8 mouse cellular contexts compared by ENCODE assay signal in genomic region chr4:109407701-109408485, GRCm38 (mm10). TPM values are rescaled to one million over a fixed set of nuclear protein-coding genes. Genes with fewer than 3 reads are reported as not detected.
DNase-seq lines count a peak whose midpoint lies in the region; ATAC-seq lines count a peak whose summit lies in the region.

No protein-coding gene starts in this region.

- H3K4me3 ChIP-seq in kidney, embryonic 16.5 days (ENCODE audit: low read length): no peak overlapping the region
- peak overlapping the region; percentile 65; the same call in 1 of the 2 replicates for H3K4me3 ChIP-seq in hindbrain, embryonic 15.5 days
- no peak overlapping the region for H3K4me3 ChIP-seq in midbrain, embryonic 16.5 days (ENCODE audit: low read depth, low read length)

- H3K4me2 ChIP-seq in kidney, embryonic 16.5 days (replicated peaks; ENCODE audit: low read depth, low read length): peak overlapping the region; percentile 98; the same call in 1 of the 2 replicates
- peak overlapping the region; percentile 91 for H3K4me2 ChIP-seq in hindbrain, embryonic 15.5 days
- peak overlapping the region; percentile 94 for H3K4me2 ChIP-seq in midbrain, embryonic 16.5 days (ENCODE audit: low read length)

- WGBS in kidney, embryonic 16.5 days: 84% methylated on average over 9 of the region's 9 CpGs
- WGBS in hindbrain, embryonic 15.5 days: 84% methylated on average over 9 of the region's 9 CpGs
- WGBS in midbrain, embryonic 16.5 days: 86% methylated on average over 9 of the region's 9 CpGs

- H3K9me3 ChIP-seq in kidney, embryonic 16.5 days (ENCODE audit: low read length): no peaks in the 10 kb centered on the region
- no peaks in the 10 kb centered on the region for H3K9me3 ChIP-seq in hindbrain, embryonic 15.5 days
- H3K9me3 ChIP-seq in midbrain, embryonic 16.5 days (replicated peaks; ENCODE audit: control insufficient read depth, low read length, poor library complexity, severe bottlenecking): no peaks in the 10 kb centered on the region

- no peak for ATAC-seq in kidney, embryonic 16.5 days (ENCODE audit: low FRiP score, low TSS enrichment)
- ATAC-seq in hindbrain, embryonic 15.5 days (ENCODE audit: low FRiP score, low read depth): no peak
- ATAC-seq in midbrain, embryonic 16.5 days: no peak

- no peaks in the 10 kb centered on the region for H3K27me3 ChIP-seq in kidney, embryonic 16.5 days (ENCODE audit: insufficient read depth, low read length)
- H3K27me3 ChIP-seq in hindbrain, embryonic 15.5 days: no peaks in the 10 kb centered on the region
- no peaks in the 10 kb centered on the region for H3K27me3 ChIP-seq in midbrain, embryonic 16.5 days (ENCODE audit: control insufficient read depth, insufficient read depth, low read depth, low read length)

- no peak for DNase-seq in kidney, postnatal 36 days
- DNase-seq in cerebellum, adult 9-10 months: peak; percentile 64
- no peak for DNase-seq in left cerebral cortex, adult 8-10 months (ENCODE audit: low spot score in 2 of 2)
- no peak for DNase-seq in spleen, adult 12 weeks (ENCODE audit: low spot score)
- no peak for DNase-seq in frontal cortex, postnatal 36 days (ENCODE audit: low spot score in 2 of 2)

- no peak overlapping the region for H3K27ac ChIP-seq in kidney, embryonic 16.5 days (ENCODE audit: low read length)
- H3K27ac ChIP-seq in hindbrain, embryonic 15.5 days (replicated peaks): no peak overlapping the region
- H3K27ac ChIP-seq in midbrain, embryonic 16.5 days (ENCODE audit: low read length): no peak overlapping the region

- peaks cover 17% of the 10 kb centered on the region for H3K4me1 ChIP-seq in kidney, embryonic 16.5 days (ENCODE audit: insufficient read depth, low read length)
- peaks cover 17% of the 10 kb centered on the region for H3K4me1 ChIP-seq in hindbrain, embryonic 15.5 days (replicated peaks)
- peaks cover 8% of the 10 kb centered on the region; the same call in 1 of the 2 replicates for H3K4me1 ChIP-seq in midbrain, embryonic 16.5 days (ENCODE audit: control insufficient read depth, insufficient read depth, low read length)

- H3K36me3 ChIP-seq in kidney, embryonic 16.5 days (ENCODE audit: insufficient read depth, low read length): no peaks in the 10 kb centered on the region
- H3K36me3 ChIP-seq in hindbrain, embryonic 15.5 days: no peaks in the 10 kb centered on the region
- no peaks in the 10 kb centered on the region for H3K36me3 ChIP-seq in midbrain, embryonic 16.5 days (ENCODE audit: control insufficient read depth, insufficient read depth, low read length)

- no peak overlapping the region for H3K9ac ChIP-seq in kidney, embryonic 16.5 days (replicated peaks; ENCODE audit: low read length)
- no peak overlapping the region for H3K9ac ChIP-seq in hindbrain, embryonic 15.5 days
- H3K9ac ChIP-seq in midbrain, embryonic 16.5 days (ENCODE audit: low read depth, low read length): no peak overlapping the region

RNA-seq across cellular contexts. Expression of gene Ttc39a, which starts 1.5 kb away (rescaled TPM):
- 4.8 and 6.0 TPM in 2 replicates for polyA plus RNA-seq in kidney, embryonic 16.5 days (2015; fragmentation: Nextera tagmentation; extraction: Ambion mirVana)
- polyA plus RNA-seq in hindbrain, embryonic 15.5 days (2015; fragmentation: Nextera tagmentation; extraction: Ambion mirVana): 3.2 and 3.9 TPM in 2 replicates
- 2.8 and 2.9 TPM in 2 replicates for polyA plus RNA-seq in midbrain, embryonic 16.5 days (2015; fragmentation: Nextera tagmentation; extraction: Ambion mirVana)
- total RNA-seq in left cerebral cortex, adult 8-10 months (2022): 1 to 10 TPM; 3.8 to 5.8 (median 4.5) TPM
